8 mouse cellular contexts compared by ENCODE assay signal in genomic region chr10:127177235-127177634, GRCm38 (mm10). TPM values are rescaled to one million over a fixed set of nuclear protein-coding genes. Genes with fewer than 3 reads are reported as not detected.
DNase-seq lines count a peak whose midpoint lies in the region; ATAC-seq and TF ChIP-seq lines count a peak whose summit lies in the region.

No protein-coding gene starts in this region.

- DNase-seq in heart, adult 2 months, result no peak
- DNase-seq in G1E (ENCODE audit: low spot score), result no peak
- DNase-seq in cerebellum, adult 9-11 months, result no peak
- DNase-seq in spleen, adult 12 weeks (ENCODE audit: low spot score), result no peak

- peaks cover 19% of the 10 kb centered on the region for H3K4me1 ChIP-seq in heart, embryonic 16.5 days (ENCODE audit: control insufficient read depth, insufficient read depth, low read length)
- H3K4me1 ChIP-seq in heart, adult 2 months (ENCODE audit: control insufficient read depth, insufficient read depth, low read length), result peaks cover 5% of the 10 kb centered on the region; the same call in 1 of the 2 replicates
- peaks cover 91% of the 10 kb centered on the region for H3K4me1 ChIP-seq in G1E (ENCODE audit: insufficient read depth, low read depth, low read length)
- peaks cover 27% of the 10 kb centered on the region for H3K4me1 ChIP-seq in forebrain, embryonic 13.5 days
- H3K4me1 ChIP-seq in liver, embryonic 12.5 days, result peaks cover 45% of the 10 kb centered on the region

- TF ChIP-seq POLR2A in heart, adult 2 months (IDR thresholded peaks at IDR 0.05; ENCODE audit: insufficient read depth, low read depth, low read length), result no peak

- no peak for ATAC-seq in heart, embryonic 16.5 days (replicated peaks; ENCODE audit: extremely low read depth, insufficient read depth, low FRiP score)
- ATAC-seq in G1E (ENCODE audit: extremely low read depth, insufficient number of reproducible peaks, low FRiP score, poor library complexity, severe bottlenecking), result no peak
- no peak for ATAC-seq in forebrain, embryonic 13.5 days
- ATAC-seq in liver, embryonic 12.5 days, result no peak
- ATAC-seq in granulocyte monocyte progenitor cell, adult 5-6 weeks (replicated peaks; ENCODE audit: poor library complexity, severe bottlenecking), result no peak

- TF ChIP-seq CTCF in heart, adult 2 months (IDR thresholded peaks at IDR 0.05), result no peak
- TF ChIP-seq CTCF in G1E (IDR thresholded peaks at IDR 0.05; ENCODE audit: low read depth, low read length), result no peak

- H3K27ac ChIP-seq in heart, embryonic 16.5 days (ENCODE audit: low read length), result no peak overlapping the region
- no peak overlapping the region for H3K27ac ChIP-seq in heart, adult 2 months
- H3K27ac ChIP-seq in forebrain, embryonic 13.5 days, result no peak overlapping the region
- H3K27ac ChIP-seq in liver, embryonic 12.5 days, result no peak overlapping the region

- no peaks in the 10 kb centered on the region for H3K36me3 ChIP-seq in heart, embryonic 16.5 days (ENCODE audit: control insufficient read depth, insufficient read depth)
- no peaks in the 10 kb centered on the region for H3K36me3 ChIP-seq in heart, adult 2 months (ENCODE audit: control insufficient read depth, insufficient read depth, low read length)
- H3K36me3 ChIP-seq in G1E (replicated peaks), result peaks cover 38% of the 10 kb centered on the region
- H3K36me3 ChIP-seq in forebrain, embryonic 13.5 days (ENCODE audit: poor library complexity, severe bottlenecking), result no peaks in the 10 kb centered on the region
- H3K36me3 ChIP-seq in liver, embryonic 12.5 days, result no peaks in the 10 kb centered on the region

- no peaks in the 10 kb centered on the region for H3K9me3 ChIP-seq in heart, embryonic 16.5 days (replicated peaks; ENCODE audit: control insufficient read depth, low read length)
- H3K9me3 ChIP-seq in G1E (replicated peaks), result peaks cover 7% of the 10 kb centered on the region
- no peaks in the 10 kb centered on the region for H3K9me3 ChIP-seq in forebrain, embryonic 13.5 days (replicated peaks)
- H3K9me3 ChIP-seq in liver, embryonic 12.5 days (replicated peaks), result no peaks in the 10 kb centered on the region

- H3K9ac ChIP-seq in heart, embryonic 16.5 days (ENCODE audit: low read length), result no peak overlapping the region
- H3K9ac ChIP-seq in heart, adult 2 months (ENCODE audit: low read depth, low read length), result no peak overlapping the region
- H3K9ac ChIP-seq in forebrain, embryonic 13.5 days, result no peak overlapping the region
- H3K9ac ChIP-seq in liver, embryonic 12.5 days, result no peak overlapping the region; the same call in 1 of the 2 replicates

- no peak overlapping the region for H3K4me3 ChIP-seq in heart, embryonic 16.5 days (ENCODE audit: low read length)
- H3K4me3 ChIP-seq in heart, adult 2 months, result no peak overlapping the region
- H3K4me3 ChIP-seq in G1E (ENCODE audit: low read depth, low read length), result peak overlapping the region; percentile 67; the same call in 1 of the 2 replicates
- H3K4me3 ChIP-seq in forebrain, embryonic 13.5 days, result peak overlapping the region; percentile 27; the same call in 1 of the 2 replicates
- peak overlapping the region; percentile 47 for H3K4me3 ChIP-seq in liver, embryonic 12.5 days

- H3K79me2 ChIP-seq in heart, adult 2 months (replicated peaks; ENCODE audit: control insufficient read depth, insufficient read depth, low read length), result no peaks in the 10 kb centered on the region

- peak overlapping the region; percentile 17; the same call in 1 of the 2 replicates for H3K4me2 ChIP-seq in heart, embryonic 16.5 days (ENCODE audit: low read depth, low read length)
- peak overlapping the region; percentile 54 for H3K4me2 ChIP-seq in forebrain, embryonic 13.5 days
- H3K4me2 ChIP-seq in liver, embryonic 12.5 days, result peak overlapping the region; percentile 72

- TF ChIP-seq EP300 in heart, adult 2 months (IDR thresholded peaks at IDR 0.05; ENCODE audit: insufficient read depth, low read depth, low read length), result no peak

- intact Hi-C loops in heart, adult 2 months (cut with DNase I), result loop anchor here (1.0 to 5.0 kb wide), 3 partner anchors 35 to 165 kb away; partner anchors contain the start of genes Gli1 and Pip4k2c

- H3K27me3 ChIP-seq in heart, embryonic 16.5 days (ENCODE audit: control insufficient read depth, insufficient read depth, low read length), result peaks cover 68% of the 10 kb centered on the region
- no peaks in the 10 kb centered on the region for H3K27me3 ChIP-seq in heart, adult 2 months (ENCODE audit: control insufficient read depth, insufficient read depth, low read length)
- H3K27me3 ChIP-seq in G1E (ENCODE audit: insufficient read depth, low read length), result peaks cover 11% of the 10 kb centered on the region; the same call in 1 of the 2 replicates
- peaks cover 85% of the 10 kb centered on the region for H3K27me3 ChIP-seq in forebrain, embryonic 13.5 days
- H3K27me3 ChIP-seq in liver, embryonic 12.5 days (replicated peaks), result peaks cover 80% of the 10 kb centered on the region

- 18% methylated on average over 9 of the region's 9 CpGs for WGBS in heart, embryonic 16.5 days
- WGBS in heart, adult 2 months, result 28% methylated on average over 9 of the region's 9 CpGs
- WGBS in forebrain, embryonic 13.5 days, result 18% methylated on average over 9 of the region's 9 CpGs
- WGBS in liver, embryonic 12.5 days (ENCODE audit: insufficient replicate concordance), result 25% methylated on average over 9 of the region's 9 CpGs

RNA-seq across cellular contexts. Expression of gene Slc26a10, which starts 3.2 kb away (rescaled TPM):
- polyA plus RNA-seq in heart, embryonic 16.5 days (2015; fragmentation: Nextera tagmentation; extraction: Ambion mirVana), result 16.2 and 17.6 TPM in 2 replicates
- 10 to 100 TPM; 13.2 to 14.7 TPM for total RNA-seq in heart, adult 2 months (2021)
- polyA plus RNA-seq in heart, adult 2 months (2012; rRNA removed), result 40.5 and 68.0 TPM in 2 replicates
- 8.4 and 10.1 TPM in 2 replicates for total RNA-seq in G1E (2014; fragmentation: Nextera tagmentation)
- 0.58 and 0.98 TPM in 2 replicates for total RNA-seq in G1E (2017)
- polyA plus RNA-seq in G1E (2012), result 0.68 and 0.94 TPM in 2 replicates
- 0.93 and 1.1 TPM in 2 replicates for polyA plus RNA-seq in forebrain, embryonic 13.5 days (2015; fragmentation: Nextera tagmentation; extraction: Ambion mirVana)
- 3.0 and 3.6 TPM in 2 replicates for polyA plus RNA-seq in liver, embryonic 12.5 days (2016; fragmentation: Nextera tagmentation; extraction: Ambion mirVana)
- total RNA-seq in granulocyte monocyte progenitor cell, adult 5-6 weeks (2014; fragmentation: Nextera tagmentation), result 0.15 TPM in 1 of 2 replicates, not detected in the other
- 0.26 and 0.88 TPM in 2 replicates for total RNA-seq in granulocyte monocyte progenitor cell, adult 5-6 weeks (2017)

RNA-seq across cellular contexts. Expression of gene B4galnt1, which starts 12.2 kb away (rescaled TPM):
- 3.4 and 6.5 TPM in 2 replicates for polyA plus RNA-seq in heart, embryonic 16.5 days (2015; fragmentation: Nextera tagmentation; extraction: Ambion mirVana)
- total RNA-seq in heart, adult 2 months (2021), result 1 to 10 TPM; 1.8 to 2.0 TPM
- 4.0 and 9.5 TPM in 2 replicates for polyA plus RNA-seq in heart, adult 2 months (2012; rRNA removed)
- 173 and 188 TPM in 2 replicates for total RNA-seq in G1E (2014; fragmentation: Nextera tagmentation)
- total RNA-seq in G1E (2017), result 65.0 and 66.7 TPM in 2 replicates
- polyA plus RNA-seq in G1E (2012), result 292 and 318 TPM in 2 replicates
- 15.7 and 16.7 TPM in 2 replicates for polyA plus RNA-seq in forebrain, embryonic 13.5 days (2015; fragmentation: Nextera tagmentation; extraction: Ambion mirVana)
- 12.6 TPM in 2 replicates for polyA plus RNA-seq in liver, embryonic 12.5 days (2016; fragmentation: Nextera tagmentation; extraction: Ambion mirVana)
- 288 and 308 TPM in 2 replicates for total RNA-seq in granulocyte monocyte progenitor cell, adult 5-6 weeks (2014; fragmentation: Nextera tagmentation)
- total RNA-seq in granulocyte monocyte progenitor cell, adult 5-6 weeks (2017), result 141 and 161 TPM in 2 replicates

RNA-seq across cellular contexts. Expression of gene Arhgef25, which starts 12.6 kb away (rescaled TPM):
- polyA plus RNA-seq in heart, embryonic 16.5 days (2015; fragmentation: Nextera tagmentation; extraction: Ambion mirVana), result 26.0 and 27.0 TPM in 2 replicates
- 10 to 100 TPM in 1 of 2 experiments, 1 to 10 TPM in 1; 9.8 to 10.1 TPM for total RNA-seq in heart, adult 2 months (2021)
- polyA plus RNA-seq in heart, adult 2 months (2012; rRNA removed), result 17.4 and 18.2 TPM in 2 replicates
- total RNA-seq in G1E (2014; fragmentation: Nextera tagmentation) (49.0 and 70.1 TPM in 2 replicates), G1E (2017) (43.0 and 51.4 TPM in 2 replicates)
- polyA plus RNA-seq in G1E (2012), result 98.4 and 120 TPM in 2 replicates
- polyA plus RNA-seq in forebrain, embryonic 13.5 days (2015; fragmentation: Nextera tagmentation; extraction: Ambion mirVana), result 24.3 and 25.8 TPM in 2 replicates
- polyA plus RNA-seq in liver, embryonic 12.5 days (2016; fragmentation: Nextera tagmentation; extraction: Ambion mirVana), result 14.3 and 17.4 TPM in 2 replicates
- 3.2 TPM in 1 of 2 replicates, not detected in the other for total RNA-seq in granulocyte monocyte progenitor cell, adult 5-6 weeks (2014; fragmentation: Nextera tagmentation)
- 0.15 and 0.95 TPM in 2 replicates for total RNA-seq in granulocyte monocyte progenitor cell, adult 5-6 weeks (2017)

RNA-seq across cellular contexts. Expression of gene Dtx3, which starts 18.3 kb away (rescaled TPM):
- 69.9 and 72.5 TPM in 2 replicates for polyA plus RNA-seq in heart, embryonic 16.5 days (2015; fragmentation: Nextera tagmentation; extraction: Ambion mirVana)
- total RNA-seq in heart, adult 2 months (2021), result 10 to 100 TPM; 23.7 to 24.2 TPM
- polyA plus RNA-seq in heart, adult 2 months (2012; rRNA removed), result 92.6 and 102 TPM in 2 replicates
- total RNA-seq in G1E (2014; fragmentation: Nextera tagmentation) (318 and 360 TPM in 2 replicates), G1E (2017) (95.8 and 125 TPM in 2 replicates)
- 213 and 260 TPM in 2 replicates for polyA plus RNA-seq in G1E (2012)
- polyA plus RNA-seq in forebrain, embryonic 13.5 days (2015; fragmentation: Nextera tagmentation; extraction: Ambion mirVana), result 150 and 155 TPM in 2 replicates
- polyA plus RNA-seq in liver, embryonic 12.5 days (2016; fragmentation: Nextera tagmentation; extraction: Ambion mirVana), result 33.2 and 36.9 TPM in 2 replicates
- total RNA-seq in granulocyte monocyte progenitor cell, adult 5-6 weeks (2014; fragmentation: Nextera tagmentation), result 51.9 and 54.4 TPM in 2 replicates
- 17.9 and 19.9 TPM in 2 replicates for total RNA-seq in granulocyte monocyte progenitor cell, adult 5-6 weeks (2017)

RNA-seq across cellular contexts. Expression of gene Pip4k2c, which starts 34.1 kb away (rescaled TPM):
- polyA plus RNA-seq in heart, embryonic 16.5 days (2015; fragmentation: Nextera tagmentation; extraction: Ambion mirVana), result 26.3 and 27.2 TPM in 2 replicates
- total RNA-seq in heart, adult 2 months (2021), result 10 to 100 TPM; 25.7 to 28.8 TPM
- polyA plus RNA-seq in heart, adult 2 months (2012; rRNA removed), result 29.0 and 42.3 TPM in 2 replicates
- total RNA-seq in G1E (2014; fragmentation: Nextera tagmentation) (136 and 141 TPM in 2 replicates), G1E (2017) (126 and 133 TPM in 2 replicates)
- 130 and 151 TPM in 2 replicates for polyA plus RNA-seq in G1E (2012)
- 18.8 and 19.5 TPM in 2 replicates for polyA plus RNA-seq in forebrain, embryonic 13.5 days (2015; fragmentation: Nextera tagmentation; extraction: Ambion mirVana)
- 44.7 and 50.0 TPM in 2 replicates for polyA plus RNA-seq in liver, embryonic 12.5 days (2016; fragmentation: Nextera tagmentation; extraction: Ambion mirVana)
- total RNA-seq in granulocyte monocyte progenitor cell, adult 5-6 weeks (2014; fragmentation: Nextera tagmentation), result 12.1 and 13.6 TPM in 2 replicates
- total RNA-seq in granulocyte monocyte progenitor cell, adult 5-6 weeks (2017), result 7.6 and 13.8 TPM in 2 replicates

Comparison
In these comparisons a context has a peak if more than half of its experiments do, and no peak if none do; other contexts are left out.
1. H3K4me2 ChIP-seq: peak in every context shown above with its lines; median percentile 72 in liver, embryonic 12.5 days; 54 in forebrain, embryonic 13.5 days; 17 in heart, embryonic 16.5 days.
2. H3K4me3 ChIP-seq: peak in G1E (single experiment), forebrain, embryonic 13.5 days (single experiment) and liver, embryonic 12.5 days (single experiment); none in heart, embryonic 16.5 days (single experiment) and heart, adult 2 months (single experiment).
3. RNA of gene B4galnt1, which starts 12.2 kb away (polyA plus RNA-seq): 292 to 318 TPM in G1E; 15.7 to 16.7 TPM in forebrain, embryonic 13.5 days, 12.6 TPM in liver, embryonic 12.5 days, 4.0 to 9.5 TPM in heart, adult 2 months and 3.4 to 6.5 TPM in heart, embryonic 16.5 days; every median in the first group is over 10 times any median in the second.